Mouse (Mus musculus): Measurements from ENCODE around the gene Kdm4b.

The Kdm4b gene

GRCm38 (mm10) chr17:56325450-56326152 lies at the start of gene Kdm4b:
Gene Kdm4b, plus strand, starts transcription at chr17:56326062.
- peak; percentile 99 for DNase-seq (ENCODE audit: low spot score)

GRCm38 (mm10) chr17:56276643-56277566 lies 49.0 kb upstream of the Kdm4b start, which contains the start of gene Ticam1:
Gene Ticam1, minus strand, starts transcription at chr17:56276786.
- peak; percentile 87 for DNase-seq (ENCODE audit: low spot score)

- no peak for DNase-seq (ENCODE audit: low spot score)
These were observed 48.3 kb upstream of the Kdm4b start for GRCm38 (mm10) chr17:56277567-56277893.

- no peak for DNase-seq (ENCODE audit: low spot score)
These were observed 47.5 kb upstream of the Kdm4b start for GRCm38 (mm10) chr17:56278340-56278739.

- no peak for DNase-seq (ENCODE audit: low spot score)
These were observed 46.2 kb upstream of the Kdm4b start for GRCm38 (mm10) chr17:56279481-56280155.

GRCm38 (mm10) chr17:56281193-56281592 lies 44.7 kb upstream of the Kdm4b start:
- DNase-seq (ENCODE audit: low spot score), result no peak

- DNase-seq (ENCODE audit: low spot score), result no peak
These were observed 43.1 kb upstream of the Kdm4b start for GRCm38 (mm10) chr17:56282802-56283201.

- DNase-seq (ENCODE audit: low spot score), result no peak
These were observed 42.5 kb upstream of the Kdm4b start for GRCm38 (mm10) chr17:56283316-56283715.

- no peak for DNase-seq (ENCODE audit: low spot score)
These were observed 39.9 kb upstream of the Kdm4b start for GRCm38 (mm10) chr17:56285995-56286394.

GRCm38 (mm10) chr17:56287830-56288229 lies 38.0 kb upstream of the Kdm4b start:
- no peak for DNase-seq (ENCODE audit: low spot score)

- DNase-seq (ENCODE audit: low spot score), result no peak
These were observed 37.0 kb upstream of the Kdm4b start for GRCm38 (mm10) chr17:56288866-56289265.

GRCm38 (mm10) chr17:56289371-56290331 lies 36.2 kb upstream of the Kdm4b start:
- DNase-seq (ENCODE audit: low spot score), result peak; percentile 62

GRCm38 (mm10) chr17:56290388-56291170 lies 35.3 kb upstream of the Kdm4b start:
- DNase-seq (ENCODE audit: low spot score), result peak; percentile 93

- peak; percentile 91 for DNase-seq (ENCODE audit: low spot score)
These were observed 34.7 kb upstream of the Kdm4b start for GRCm38 (mm10) chr17:56291171-56291511.

- DNase-seq (ENCODE audit: low spot score), result no peak
These were observed 33.9 kb upstream of the Kdm4b start for GRCm38 (mm10) chr17:56291826-56292475.

- peak; percentile 59 for DNase-seq (ENCODE audit: low spot score)
These were observed 33.2 kb upstream of the Kdm4b start, which contains the start of gene Plin3 for GRCm38 (mm10) chr17:56292531-56293222. Gene Plin3, minus strand, starts transcription at chr17:56292873.

- no peak for DNase-seq (ENCODE audit: low spot score)
These were observed 32.6 kb upstream of the Kdm4b start for GRCm38 (mm10) chr17:56293291-56293690.

- DNase-seq (ENCODE audit: low spot score), result no peak
These were observed 31.6 kb upstream of the Kdm4b start for GRCm38 (mm10) chr17:56294241-56294640.

GRCm38 (mm10) chr17:56296201-56296600 lies 29.7 kb upstream of the Kdm4b start:
- DNase-seq (ENCODE audit: low spot score), result no peak

Measured in testis, postnatal 14 days (tissue).